Mouse (Mus musculus): ENCODE measurements at regions not wholly inside any gene's neighbourhood (a gene's known extent, or its start where the extent isn't known, plus 50 kb on each side); places are given as distances from the start of the nearest gene placed in this dataset.
A peak's percentile ranks its signal among the peaks of the same experiment; 100 is the strongest.

GRCm38 (mm10) chr5:118449893-118450292 lies 110.6 kb upstream of the Med13l start:
- DNase-seq (ENCODE audit: low spot score in 2 of 2), result no peak

GRCm38 (mm10) chr5:118452052-118452451 lies 108.4 kb upstream of the Med13l start:
- no peak for DNase-seq (ENCODE audit: low spot score in 2 of 2)

GRCm38 (mm10) chr5:118454096-118454495 lies 106.4 kb upstream of the Med13l start:
- DNase-seq (ENCODE audit: low spot score in 2 of 2), result no peak

- peak; percentile 41 to 65 for DNase-seq (ENCODE audit: low spot score in 2 of 2)
These were observed 101.6 kb upstream of the Med13l start for GRCm38 (mm10) chr5:118458727-118459390.

GRCm38 (mm10) chr5:118459391-118459792 lies 101.1 kb upstream of the Med13l start:
- DNase-seq (ENCODE audit: low spot score in 2 of 2), result peak; percentile 12 to 42

GRCm38 (mm10) chr5:118461967-118462366 lies 98.5 kb upstream of the Med13l start:
- DNase-seq (ENCODE audit: low spot score in 2 of 2), result no peak

- peak in 1 of 2 experiments; percentile 40 for DNase-seq (ENCODE audit: low spot score in 2 of 2)
These were observed 95.3 kb upstream of the Med13l start for GRCm38 (mm10) chr5:118464931-118465801.

- DNase-seq (ENCODE audit: low spot score in 2 of 2), result peak in 1 of 2 experiments; percentile 20
These were observed 94.3 kb upstream of the Med13l start for GRCm38 (mm10) chr5:118465991-118466750.

GRCm38 (mm10) chr5:118468739-118469138 lies 91.7 kb upstream of the Med13l start:
- DNase-seq (ENCODE audit: low spot score in 2 of 2), result no peak

- no peak for DNase-seq (ENCODE audit: low spot score in 2 of 2)
These were observed 88.9 kb upstream of the Med13l start for GRCm38 (mm10) chr5:118471569-118471968.

GRCm38 (mm10) chr5:118472291-118472690 lies 88.2 kb upstream of the Med13l start:
- DNase-seq (ENCODE audit: low spot score in 2 of 2), result no peak

GRCm38 (mm10) chr5:118473128-118473730 lies 87.2 kb upstream of the Med13l start:
- DNase-seq (ENCODE audit: low spot score in 2 of 2), result no peak

- DNase-seq (ENCODE audit: low spot score in 2 of 2), result no peak
These were observed 83.9 kb upstream of the Med13l start for GRCm38 (mm10) chr5:118476597-118476996.

GRCm38 (mm10) chr5:118477131-118478119 lies 83.1 kb upstream of the Med13l start:
- DNase-seq (ENCODE audit: low spot score in 2 of 2), result no peak

GRCm38 (mm10) chr5:118478120-118478768 lies 82.2 kb upstream of the Med13l start:
- peak in 1 of 2 experiments; percentile 42 for DNase-seq (ENCODE audit: low spot score in 2 of 2)

GRCm38 (mm10) chr5:118480000-118480399 lies 80.5 kb upstream of the Med13l start:
- no peak for DNase-seq (ENCODE audit: low spot score in 2 of 2)

GRCm38 (mm10) chr5:118480965-118481793 lies 79.3 kb upstream of the Med13l start:
- DNase-seq (ENCODE audit: low spot score in 2 of 2), result no peak

- DNase-seq (ENCODE audit: low spot score in 2 of 2), result no peak
These were observed 78.8 kb upstream of the Med13l start for GRCm38 (mm10) chr5:118481794-118482049.

- DNase-seq (ENCODE audit: low spot score in 2 of 2), result no peak
These were observed 77.9 kb upstream of the Med13l start for GRCm38 (mm10) chr5:118482598-118482997.
